Mouse (Mus musculus): ENCODE measurements around the gene Myo3b. TPM values are rescaled to one million over a fixed set of nuclear protein-coding genes. Genes with fewer than 3 reads are reported as not detected.

Gene Myo3b
- polyA plus RNA-seq, 1 experiment from 2014 or later = 0.17 TPM

- Histone ChIP-seq H3K9ac (replicated peaks) (no peak overlapping the region), H3K36me3 (no peaks in the 10 kb centered on the region), H3K4me3 (replicated peaks) (no peak overlapping the region), H3K27me3 (no peaks in the 10 kb centered on the region), H3K9me3 (no peaks in the 10 kb centered on the region), H3K4me2 (replicated peaks) (no peak overlapping the region), H3K4me1 (replicated peaks) (peaks cover 3% of the 10 kb centered on the region; the same call in 1 of the 2 replicates), H3K27ac (no peak overlapping the region)
- 86% methylated on average over 5 of the region's 5 CpGs for WGBS
- ATAC-seq = no peak
Observed at GRCm38 (mm10) chr2:70069861-70070260, 30.9 kb downstream of the Myo3b start.

- Histone ChIP-seq H3K36me3 (no peaks in the 10 kb centered on the region), H3K27me3 (no peaks in the 10 kb centered on the region), H3K27ac (no peak overlapping the region), H3K9me3 (no peaks in the 10 kb centered on the region), H3K4me2 (replicated peaks) (no peak overlapping the region), H3K4me3 (replicated peaks) (no peak overlapping the region), H3K4me1 (replicated peaks) (no peaks in the 10 kb centered on the region), H3K9ac (replicated peaks) (no peak overlapping the region)
- 75% methylated on average over 17 of the region's 17 CpGs for WGBS
- no peak for ATAC-seq
Observed at GRCm38 (mm10) chr2:70083444-70084020, 44.6 kb downstream of the Myo3b start.

- Histone ChIP-seq H3K4me2 (replicated peaks) (no peak overlapping the region), H3K4me1 (replicated peaks) (no peaks in the 10 kb centered on the region), H3K27me3 (0 out of 2 replicates have a peak, but pooled peaks cover 3% of the 10 kb centered on the region), H3K9ac (replicated peaks) (no peak overlapping the region), H3K4me3 (replicated peaks) (no peak overlapping the region), H3K27ac (no peak overlapping the region), H3K36me3 (no peaks in the 10 kb centered on the region), H3K9me3 (no peaks in the 10 kb centered on the region)
- WGBS = 73% methylated on average over 2 of the region's 2 CpGs
- ATAC-seq = no peak
Observed at GRCm38 (mm10) chr2:70091261-70091660, 52.3 kb downstream of the Myo3b start.

GRCm38 (mm10) chr2:70091801-70092522, 53.0 kb downstream of the Myo3b start:
- Histone ChIP-seq H3K4me1 (replicated peaks) (no peaks in the 10 kb centered on the region), H3K9me3 (no peaks in the 10 kb centered on the region), H3K4me2 (replicated peaks) (no peak overlapping the region), H3K9ac (replicated peaks) (no peak overlapping the region), H3K4me3 (replicated peaks) (no peak overlapping the region), H3K27ac (no peak overlapping the region), H3K27me3 (0 out of 2 replicates have a peak, but pooled peaks cover 3% of the 10 kb centered on the region), H3K36me3 (no peaks in the 10 kb centered on the region)
- no peak for ATAC-seq
- 59% methylated on average over 10 of the region's 10 CpGs for WGBS

- no peak overlapping the region for H3K4me2 ChIP-seq (replicated peaks)
- ATAC-seq = no peak
- no peak overlapping the region for H3K9ac ChIP-seq (replicated peaks)
- no peak overlapping the region for H3K27ac ChIP-seq
- 0 out of 2 replicates have a peak, but pooled peaks cover 3% of the 10 kb centered on the region for H3K27me3 ChIP-seq
- 53% methylated on average over 3 of the region's 3 CpGs for WGBS
- H3K9me3 ChIP-seq = no peaks in the 10 kb centered on the region
- H3K4me1 ChIP-seq (replicated peaks) = peaks cover 4% of the 10 kb centered on the region; the same call in 1 of the 2 replicates
- no peaks in the 10 kb centered on the region for H3K36me3 ChIP-seq
- H3K4me3 ChIP-seq (replicated peaks) = no peak overlapping the region
Observed at GRCm38 (mm10) chr2:70092665-70093064, 53.7 kb downstream of the Myo3b start.

- Histone ChIP-seq H3K9me3 (no peaks in the 10 kb centered on the region), H3K36me3 (no peaks in the 10 kb centered on the region), H3K27me3 (0 out of 2 replicates have a peak, but pooled peaks cover 3% of the 10 kb centered on the region), H3K4me3 (replicated peaks) (no peak overlapping the region), H3K27ac (no peak overlapping the region), H3K9ac (replicated peaks) (no peak overlapping the region), H3K4me2 (replicated peaks) (no peak overlapping the region), H3K4me1 (replicated peaks) (peaks cover 7% of the 10 kb centered on the region; the same call in 1 of the 2 replicates)
- ATAC-seq = 0 out of 2 replicates have a peak, but pooled peaks have one; percentile 40
- WGBS = 81% methylated on average over 5 of the region's 5 CpGs
Observed at GRCm38 (mm10) chr2:70094446-70094845, 55.5 kb downstream of the Myo3b start.

- peak overlapping the region; percentile 40 for H3K27ac ChIP-seq
- H3K36me3 ChIP-seq = no peaks in the 10 kb centered on the region
- peak; percentile 76 for ATAC-seq
- H3K9me3 ChIP-seq = no peaks in the 10 kb centered on the region
- H3K4me2 ChIP-seq (replicated peaks) = no peak overlapping the region
- 78% methylated on average over 15 of the region's 15 CpGs for WGBS
- H3K4me3 ChIP-seq (replicated peaks) = no peak overlapping the region
- peaks cover 10% of the 10 kb centered on the region; the same call in 1 of the 2 replicates for H3K4me1 ChIP-seq (replicated peaks)
- 0 out of 2 replicates have a peak, but pooled peaks cover 3% of the 10 kb centered on the region for H3K27me3 ChIP-seq
- H3K9ac ChIP-seq (replicated peaks) = no peak overlapping the region
Observed at GRCm38 (mm10) chr2:70097229-70098095, 58.5 kb downstream of the Myo3b start.

- Histone ChIP-seq H3K27ac (no peak overlapping the region), H3K4me3 (replicated peaks) (no peak overlapping the region), H3K4me2 (replicated peaks) (no peak overlapping the region), H3K27me3 (0 out of 2 replicates have a peak, but pooled peaks cover under 1% of the 10 kb centered on the region), H3K9me3 (no peaks in the 10 kb centered on the region), H3K4me1 (replicated peaks) (peaks cover 13% of the 10 kb centered on the region), H3K9ac (replicated peaks) (no peak overlapping the region), H3K36me3 (no peaks in the 10 kb centered on the region)
- no peak for ATAC-seq
- 67% methylated on average over 4 of the region's 4 CpGs for WGBS
Observed at GRCm38 (mm10) chr2:70099459-70099858, 60.5 kb downstream of the Myo3b start.

GRCm38 (mm10) chr2:70105286-70106030, 66.5 kb downstream of the Myo3b start:
- H3K27ac ChIP-seq = peak overlapping the region; percentile 62
- no peak overlapping the region for H3K4me2 ChIP-seq (replicated peaks)
- no peaks in the 10 kb centered on the region for H3K9me3 ChIP-seq
- H3K36me3 ChIP-seq = no peaks in the 10 kb centered on the region
- H3K9ac ChIP-seq (replicated peaks) = no peak overlapping the region
- peak; percentile 60; the same call in 1 of the 2 replicates for ATAC-seq
- WGBS = 33% methylated on average over 14 of the region's 14 CpGs
- H3K4me1 ChIP-seq (replicated peaks) = peaks cover 19% of the 10 kb centered on the region
- no peak overlapping the region for H3K4me3 ChIP-seq (replicated peaks)
- H3K27me3 ChIP-seq = no peaks in the 10 kb centered on the region

DNA sequence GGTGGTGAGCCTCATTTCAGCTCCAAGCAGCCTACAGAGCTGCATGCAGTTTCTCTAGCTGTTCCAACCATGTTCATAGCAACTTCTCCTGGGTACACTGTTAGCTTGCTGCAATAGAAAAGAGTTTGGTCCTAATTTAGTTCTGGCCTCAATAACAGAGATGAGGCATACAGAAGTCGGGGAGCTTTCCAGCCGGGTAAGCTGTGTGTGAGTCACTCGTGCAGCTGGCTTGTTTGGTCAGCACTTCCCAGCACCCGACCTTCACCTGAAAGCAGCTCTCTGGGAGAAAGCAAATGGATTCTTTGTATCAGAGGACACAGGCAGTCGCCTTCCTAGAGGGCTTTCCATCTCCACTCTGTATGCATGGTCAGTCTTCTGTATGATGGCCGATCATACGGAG, 70.1 kb downstream of the Myo3b start:
- no peak overlapping the region for H3K4me2 ChIP-seq (replicated peaks)
- no peaks in the 10 kb centered on the region for H3K27me3 ChIP-seq
- 69% methylated on average over 7 of the region's 7 CpGs for WGBS

More for the DNA sequence above, 70.1 kb downstream of the Myo3b start:
- Histone ChIP-seq H3K27ac (no peak overlapping the region), H3K4me3 (replicated peaks) (no peak overlapping the region), H3K4me1 (replicated peaks) (peaks cover 27% of the 10 kb centered on the region), H3K9ac (replicated peaks) (no peak overlapping the region), H3K36me3 (no peaks in the 10 kb centered on the region), H3K9me3 (no peaks in the 10 kb centered on the region)
- ATAC-seq = no peak

Data from midbrain, embryonic 13.5 days (tissue).